Mouse (Mus musculus) stomach, embryonic 14.5 days (tissue): ENCODE measurements at regions not wholly inside any gene's neighbourhood (a gene's known extent, or its start where the extent isn't known, plus 50 kb on each side); places are given as distances from the start of the nearest gene placed in this dataset.
A peak's percentile ranks its signal among the peaks of the same experiment; 100 is the strongest.

Experiments used
- ATAC-seq: fragments of 200-750 bp; cut with Nextera tagmentation; 2 replicates; pipeline ENCODE4 v1.8.0; 2017; ENCODE audit warnings: low read depth, moderate TSS enrichment; ENCODE audit not compliant: insufficient number of reproducible peaks, insufficient read depth, low FRiP score
- H3K27ac ChIP-seq: fragments of 300-500 bp; sonication (generic); 2 replicates; pipeline ENCODE4 v1.5.1; 2014; ENCODE audit warnings: mild to moderate bottlenecking, low read length, moderate library complexity, mixed read lengths
- H3K27me3 ChIP-seq: fragments of 300-500 bp; sonication (generic); 2 replicates; pipeline ENCODE4 v1.6.1; 2014; ENCODE audit warnings: low read length, control low read depth, mixed read lengths; ENCODE audit not compliant: control insufficient read depth, insufficient read depth
- H3K36me3 ChIP-seq: fragments of 300-500 bp; sonication (generic); 2 replicates; pipeline ENCODE4 v1.6.1; 2014; ENCODE audit warnings: mild to moderate bottlenecking, control low read depth, low read length, moderate library complexity, mixed read lengths; ENCODE audit not compliant: control insufficient read depth, insufficient read depth
- H3K4me1 ChIP-seq: fragments of 300-500 bp; sonication (generic); 2 replicates; pipeline ENCODE4 v1.6.1; 2014; ENCODE audit warnings: low read length, control low read depth, mixed read lengths; ENCODE audit not compliant: control insufficient read depth, insufficient read depth
- H3K4me2 ChIP-seq: fragments of 300-500 bp; sonication (generic); replicated peaks from 2 replicates; pipeline ENCODE4 v1.6.1; 2014; ENCODE audit warnings: low read depth, low read length, control low read depth
- H3K4me3 ChIP-seq: fragments of 300-500 bp; sonication (generic); 2 replicates; pipeline ENCODE4 v1.5.1; 2014; ENCODE audit warnings: low read depth, low read length, control low read depth
- H3K9ac ChIP-seq: fragments of 300-500 bp; sonication (generic); replicated peaks from 2 replicates; pipeline ENCODE4 v1.6.1; 2014; ENCODE audit warnings: low read depth, mild to moderate bottlenecking, control low read depth, low read length, moderate library complexity, mixed read lengths
- H3K9me3 ChIP-seq: fragments of 300-500 bp; sonication (generic); 2 replicates; pipeline ENCODE4 v1.6.1; 2016; ENCODE audit warnings: low read depth, low read length, control low read depth; ENCODE audit not compliant: control insufficient read depth
- WGBS: fragments of 180-500 bp; shearing (Covaris S2); extraction: QIAGEN DNeasy Blood & Tissue Kit; methylation state at CpG from one replicate; pipeline ENCODE4 v1.1.7; 2014; 5-methylcytosine and 5-hydroxymethylcytosine counted together

- Histone ChIP-seq H3K36me3 (no peaks in the 10 kb centered on the region), H3K4me2 (no peak overlapping the region), H3K4me3 (no peak overlapping the region), H3K27ac (no peak overlapping the region), H3K27me3 (no peaks in the 10 kb centered on the region), H3K4me1 (no peaks in the 10 kb centered on the region), H3K9me3 (no peaks in the 10 kb centered on the region), H3K9ac (no peak overlapping the region)
- 46% methylated on average over 3 of the region's 3 CpGs for WGBS
- ATAC-seq = no peak
Observed at GRCm38 (mm10) chr3:116197966-116198365, 55.3 kb downstream of the Gpr88 start.

DNA sequence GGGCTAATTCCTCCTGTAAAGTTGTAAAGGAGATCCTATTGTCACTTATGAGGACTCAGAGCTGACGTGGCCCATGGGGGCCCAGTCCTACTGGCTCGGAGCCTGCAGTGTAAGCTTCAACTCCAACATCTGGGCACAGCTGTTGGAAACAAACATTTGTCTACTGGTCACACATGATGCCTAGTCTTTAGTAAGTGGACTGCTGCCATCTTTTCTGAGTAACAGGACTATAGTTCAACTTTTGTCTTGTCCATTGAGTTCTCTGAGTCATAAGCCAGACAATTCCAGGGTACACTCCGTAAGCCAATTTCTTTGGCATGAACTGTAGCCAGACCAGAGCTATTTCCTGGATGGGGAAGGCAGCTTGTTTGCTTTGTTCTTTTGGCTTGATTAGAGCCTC lies 58.6 kb downstream of the Gpr88 start:
- Histone ChIP-seq H3K9ac (no peak overlapping the region), H3K9me3 (no peaks in the 10 kb centered on the region), H3K27ac (no peak overlapping the region), H3K4me3 (no peak overlapping the region), H3K4me2 (no peak overlapping the region), H3K36me3 (no peaks in the 10 kb centered on the region), H3K27me3 (no peaks in the 10 kb centered on the region), H3K4me1 (no peaks in the 10 kb centered on the region)
- 53% methylated on average over 3 of the region's 3 CpGs for WGBS
- ATAC-seq = peak; percentile 72

DNA sequence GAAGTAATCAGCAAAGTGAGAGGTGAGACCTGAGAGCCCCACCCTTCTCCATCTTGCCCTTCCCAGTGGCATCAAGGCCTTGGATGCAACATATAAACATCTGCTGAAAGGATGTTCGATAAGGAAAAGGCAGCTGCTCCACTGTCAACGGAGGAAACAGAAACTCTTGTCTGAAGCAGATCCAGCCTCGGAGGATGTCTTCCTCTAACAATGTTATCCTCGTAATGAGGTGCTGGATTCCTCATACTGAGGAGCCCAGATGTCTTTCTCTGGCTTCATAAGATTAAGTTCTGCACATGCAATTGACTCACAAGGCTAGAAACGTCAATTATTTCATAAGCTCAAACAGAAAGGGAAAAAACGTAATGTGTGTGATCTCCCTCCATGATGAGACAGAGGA lies 61.8 kb upstream of the Vcam1 start:
- H3K27ac ChIP-seq = no peak overlapping the region
- H3K36me3 ChIP-seq = no peaks in the 10 kb centered on the region
- WGBS = 66% methylated on average over 6 of the region's 6 CpGs
- H3K4me3 ChIP-seq = no peak overlapping the region
- H3K9me3 ChIP-seq = no peaks in the 10 kb centered on the region
- no peaks in the 10 kb centered on the region for H3K27me3 ChIP-seq
- no peak for ATAC-seq
- no peaks in the 10 kb centered on the region for H3K4me1 ChIP-seq
- no peak overlapping the region for H3K4me2 ChIP-seq
- no peak overlapping the region for H3K9ac ChIP-seq

- no peak overlapping the region for H3K4me3 ChIP-seq
- no peak overlapping the region for H3K4me2 ChIP-seq
- no peaks in the 10 kb centered on the region for H3K27me3 ChIP-seq
- H3K36me3 ChIP-seq = no peaks in the 10 kb centered on the region
- no peaks in the 10 kb centered on the region for H3K9me3 ChIP-seq
- WGBS = 49% methylated on average over 2 of the region's 2 CpGs
- no peak overlapping the region for H3K27ac ChIP-seq
- H3K9ac ChIP-seq = no peak overlapping the region
- no peaks in the 10 kb centered on the region for H3K4me1 ChIP-seq
- ATAC-seq = no peak
Observed at GRCm38 (mm10) chr3:116190727-116191126, 61.2 kb upstream of the Vcam1 start.

GRCm38 (mm10) chr3:116189363-116190100 lies 60.0 kb upstream of the Vcam1 start:
- ATAC-seq = no peak

GRCm38 (mm10) chr3:116185206-116185605 lies 55.7 kb upstream of the Vcam1 start:
- Histone ChIP-seq H3K4me3 (no peak overlapping the region), H3K4me1 (no peaks in the 10 kb centered on the region), H3K9me3 (no peaks in the 10 kb centered on the region), H3K27ac (no peak overlapping the region), H3K4me2 (no peak overlapping the region), H3K36me3 (no peaks in the 10 kb centered on the region), H3K27me3 (no peaks in the 10 kb centered on the region), H3K9ac (no peak overlapping the region)
- 86% methylated on average over 7 of the region's 7 CpGs for WGBS
- no peak for ATAC-seq

More at GRCm38 (mm10) chr3:116189363-116190100, 60.0 kb upstream of the Vcam1 start:
- no peaks in the 10 kb centered on the region for H3K27me3 ChIP-seq
- no peaks in the 10 kb centered on the region for H3K9me3 ChIP-seq
- no peak overlapping the region for H3K4me2 ChIP-seq
- no peak overlapping the region for H3K9ac ChIP-seq
- H3K27ac ChIP-seq = no peak overlapping the region
- no peaks in the 10 kb centered on the region for H3K36me3 ChIP-seq
- WGBS = 80% methylated on average over 6 of the region's 6 CpGs
- H3K4me1 ChIP-seq = no peaks in the 10 kb centered on the region
- no peak overlapping the region for H3K4me3 ChIP-seq

DNA sequence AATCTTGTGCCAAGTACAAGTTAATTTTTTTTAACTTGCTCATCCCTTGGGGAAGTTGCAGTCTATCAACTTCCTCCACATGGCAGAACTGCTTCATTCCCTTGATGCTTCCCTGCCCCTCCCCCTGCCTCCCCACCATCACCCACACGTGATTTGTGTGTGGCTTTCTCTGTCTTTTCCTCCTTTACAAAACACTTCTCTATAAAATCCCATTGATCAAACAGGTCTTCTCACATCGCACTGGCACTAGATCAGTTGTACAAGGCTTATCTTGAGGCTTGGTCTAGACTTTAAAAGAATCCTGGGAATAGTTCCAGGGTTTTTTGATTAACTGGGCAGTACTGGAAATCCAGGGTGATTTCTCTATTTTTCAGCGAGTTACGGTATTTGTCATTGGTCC lies 55.0 kb upstream of the Vcam1 start:
- Histone ChIP-seq H3K27ac (no peak overlapping the region), H3K9me3 (no peaks in the 10 kb centered on the region), H3K4me3 (no peak overlapping the region), H3K4me1 (no peaks in the 10 kb centered on the region), H3K4me2 (no peak overlapping the region), H3K27me3 (no peaks in the 10 kb centered on the region), H3K9ac (no peak overlapping the region), H3K36me3 (no peaks in the 10 kb centered on the region)
- WGBS = 74% methylated on average over 4 of the region's 4 CpGs
- no peak for ATAC-seq

- WGBS = 88% methylated on average over 5 of the region's 5 CpGs
- Histone ChIP-seq H3K4me3 (no peak overlapping the region), H3K9ac (no peak overlapping the region)
Observed at GRCm38 (mm10) chr3:116180341-116180885, 50.9 kb upstream of the Vcam1 start.

More at GRCm38 (mm10) chr3:116180341-116180885, 50.9 kb upstream of the Vcam1 start:
- no peak for ATAC-seq
- no peaks in the 10 kb centered on the region for H3K9me3 ChIP-seq
- H3K36me3 ChIP-seq = no peaks in the 10 kb centered on the region
- H3K27me3 ChIP-seq = no peaks in the 10 kb centered on the region
- no peak overlapping the region for H3K4me2 ChIP-seq
- no peak overlapping the region for H3K27ac ChIP-seq
- no peaks in the 10 kb centered on the region for H3K4me1 ChIP-seq
